Mouse (Mus musculus) midbrain, embryonic 12.5 days (tissue): ENCODE results near the gene Thbs4. TPM values are rescaled to one million over a fixed set of nuclear protein-coding genes. Genes with fewer than 3 reads are reported as not detected.
A peak's percentile ranks its signal among the peaks of the same experiment; 100 is the strongest.

Experiments used
- ATAC-seq: fragments of 200-750 bp; cut with Nextera tagmentation; 2 replicates; pipeline ENCODE4 v1.8.0; 2017; ENCODE audit warnings: low read depth, moderate TSS enrichment, moderate library complexity; ENCODE audit not compliant: low FRiP score
- H3K27ac ChIP-seq: fragments of 300-500 bp; sonication (generic); replicated peaks from 2 replicates; pipeline ENCODE4 v1.5.1; 2016; ENCODE audit warnings: mild to moderate bottlenecking
- H3K27me3 ChIP-seq: fragments of 300-500 bp; sonication (generic); 2 replicates; pipeline ENCODE4 v1.6.1; 2016; ENCODE audit warnings: mild to moderate bottlenecking
- H3K36me3 ChIP-seq: fragments of 300-500 bp; sonication (generic); 2 replicates; pipeline ENCODE4 v1.6.1; 2016
- H3K4me1 ChIP-seq: fragments of 300-500 bp; sonication (generic); 2 replicates; pipeline ENCODE4 v1.6.1; 2016
- H3K4me2 ChIP-seq: fragments of 300-500 bp; sonication (generic); replicated peaks from 2 replicates; pipeline ENCODE4 v1.6.1; 2016; ENCODE audit warnings: mild to moderate bottlenecking, moderate library complexity
- H3K4me3 ChIP-seq: fragments of 300-500 bp; sonication (generic); 2 replicates; pipeline ENCODE4 v1.5.1; 2016; ENCODE audit warnings: mild to moderate bottlenecking
- H3K9ac ChIP-seq: fragments of 300-500 bp; sonication (generic); replicated peaks from 2 replicates; pipeline ENCODE4 v1.6.1; 2016; ENCODE audit warnings: mild to moderate bottlenecking, moderate library complexity
- H3K9me3 ChIP-seq: fragments of 300-500 bp; sonication (generic); 2 replicates; pipeline ENCODE4 v1.6.1; 2016; ENCODE audit warnings: mild to moderate bottlenecking
- WGBS: fragments of 180-500 bp; shearing (Covaris S2); methylation state at CpG from one replicate; pipeline ENCODE4 v1.1.7; 2016; 5-methylcytosine and 5-hydroxymethylcytosine counted together
- polyA plus RNA-seq: library from polyadenylated mRNA; unstranded; fragments of >200 nt; fragmentation: Nextera tagmentation; extraction: Ambion mirVana; gene quantifications from 2 replicates; pipeline ENCODE4 v1.2.1, GENCODE M21; 2016

Thbs4 gene
- polyA plus RNA-seq, 1 experiment from 2014 or later = 4.2 TPM

GRCm38 (mm10) chr13:92759096-92759495 lies 35.5 kb downstream of the Thbs4 start:
- no peak overlapping the region for H3K4me3 ChIP-seq
- no peak for ATAC-seq
- H3K4me1 ChIP-seq = 0 out of 2 replicates have a peak, but pooled peaks cover 2% of the 10 kb centered on the region
- H3K9me3 ChIP-seq = no peaks in the 10 kb centered on the region
- H3K4me2 ChIP-seq = no peak overlapping the region
- no peak overlapping the region for H3K27ac ChIP-seq
- H3K36me3 ChIP-seq = no peaks in the 10 kb centered on the region
- H3K27me3 ChIP-seq = no peaks in the 10 kb centered on the region; the same call in 1 of the 2 replicates
- whole genome bisulfite sequencing = 92% methylated on average over 4 of the region's 4 CpGs
- H3K9ac ChIP-seq = no peak overlapping the region

GRCm38 (mm10) chr13:92757972-92758585 lies 36.5 kb downstream of the Thbs4 start:
- no peak for ATAC-seq
- Histone ChIP-seq H3K36me3 (no peaks in the 10 kb centered on the region), H3K4me2 (no peak overlapping the region), H3K27ac (no peak overlapping the region), H3K4me3 (no peak overlapping the region), H3K27me3 (no peaks in the 10 kb centered on the region; the same call in 1 of the 2 replicates), H3K9me3 (no peaks in the 10 kb centered on the region), H3K9ac (no peak overlapping the region), H3K4me1 (0 out of 2 replicates have a peak, but pooled peaks cover 2% of the 10 kb centered on the region)
- WGBS = 89% methylated on average over 12 of the region's 12 CpGs

GRCm38 (mm10) chr13:92755036-92755435 lies 39.6 kb downstream of the Thbs4 start:
- H3K4me1 ChIP-seq = 0 out of 2 replicates have a peak, but pooled peaks cover 4% of the 10 kb centered on the region
- H3K9ac ChIP-seq = no peak overlapping the region
- ATAC-seq = no peak
- 74% methylated on average over 7 of the region's 7 CpGs for WGBS
- no peak overlapping the region for H3K4me3 ChIP-seq
- H3K27ac ChIP-seq = no peak overlapping the region
- H3K36me3 ChIP-seq = no peaks in the 10 kb centered on the region
- H3K4me2 ChIP-seq = no peak overlapping the region
- no peaks in the 10 kb centered on the region; the same call in 1 of the 2 replicates for H3K27me3 ChIP-seq
- H3K9me3 ChIP-seq = no peaks in the 10 kb centered on the region

GRCm38 (mm10) chr13:92753676-92754075 lies 40.9 kb downstream of the Thbs4 start:
- H3K4me3 ChIP-seq = no peak overlapping the region
- no peak for ATAC-seq
- H3K9me3 ChIP-seq = no peaks in the 10 kb centered on the region
- H3K36me3 ChIP-seq = no peaks in the 10 kb centered on the region
- H3K9ac ChIP-seq = no peak overlapping the region
- WGBS = 86% methylated on average over 8 of the region's 8 CpGs
- H3K27me3 ChIP-seq = no peaks in the 10 kb centered on the region; the same call in 1 of the 2 replicates
- no peak overlapping the region for H3K4me2 ChIP-seq
- H3K4me1 ChIP-seq = 0 out of 2 replicates have a peak, but pooled peaks cover 4% of the 10 kb centered on the region
- H3K27ac ChIP-seq = no peak overlapping the region

GRCm38 (mm10) chr13:92751726-92752565 lies 42.7 kb downstream of the Thbs4 start:
- Histone ChIP-seq H3K4me2 (no peak overlapping the region), H3K4me3 (no peak overlapping the region), H3K9me3 (no peaks in the 10 kb centered on the region), H3K27ac (0 out of 2 replicates have a peak overlapping the region, but pooled peaks have one; percentile 1), H3K9ac (no peak overlapping the region), H3K27me3 (no peaks in the 10 kb centered on the region; the same call in 1 of the 2 replicates), H3K4me1 (0 out of 2 replicates have a peak, but pooled peaks cover 4% of the 10 kb centered on the region), H3K36me3 (no peaks in the 10 kb centered on the region)
- peak; percentile 73 for ATAC-seq
- WGBS = 61% methylated on average over 21 of the region's 21 CpGs

- H3K4me3 ChIP-seq = no peak overlapping the region
- H3K27ac ChIP-seq = no peak overlapping the region
- no peak overlapping the region for H3K9ac ChIP-seq
- H3K27me3 ChIP-seq = no peaks in the 10 kb centered on the region; the same call in 1 of the 2 replicates
- H3K4me1 ChIP-seq = 0 out of 2 replicates have a peak, but pooled peaks cover 2% of the 10 kb centered on the region
- ATAC-seq = peak; percentile 77
- 16% methylated on average over 7 of the region's 7 CpGs for WGBS
- H3K4me2 ChIP-seq = 0 out of 2 replicates have a peak overlapping the region, but pooled peaks have one; percentile 16
- H3K36me3 ChIP-seq = no peaks in the 10 kb centered on the region
- no peaks in the 10 kb centered on the region for H3K9me3 ChIP-seq
These were observed 43.6 kb downstream of the Thbs4 start for GRCm38 (mm10) chr13:92750976-92751518.

GRCm38 (mm10) chr13:92743337-92743736 lies 51.3 kb downstream of the Thbs4 start:
- Histone ChIP-seq H3K4me2 (no peak overlapping the region), H3K9ac (no peak overlapping the region), H3K27ac (no peak overlapping the region), H3K4me3 (no peak overlapping the region), H3K27me3 (no peaks in the 10 kb centered on the region), H3K4me1 (no peaks in the 10 kb centered on the region), H3K9me3 (no peaks in the 10 kb centered on the region), H3K36me3 (no peaks in the 10 kb centered on the region)
- ATAC-seq = no peak
- 78% methylated on average over 5 of the region's 5 CpGs for WGBS

GRCm38 (mm10) chr13:92742886-92743285 lies 51.7 kb downstream of the Thbs4 start:
- WGBS = 87% methylated on average over 4 of the region's 4 CpGs
- Histone ChIP-seq H3K27ac (no peak overlapping the region), H3K27me3 (no peaks in the 10 kb centered on the region), H3K4me3 (no peak overlapping the region), H3K36me3 (no peaks in the 10 kb centered on the region), H3K9ac (no peak overlapping the region), H3K4me2 (no peak overlapping the region), H3K4me1 (no peaks in the 10 kb centered on the region), H3K9me3 (no peaks in the 10 kb centered on the region)
- ATAC-seq = no peak

- Histone ChIP-seq H3K9me3 (no peaks in the 10 kb centered on the region), H3K27ac (no peak overlapping the region), H3K4me2 (no peak overlapping the region), H3K27me3 (no peaks in the 10 kb centered on the region), H3K4me3 (no peak overlapping the region), H3K4me1 (peaks cover 10% of the 10 kb centered on the region; the same call in 1 of the 2 replicates), H3K36me3 (no peaks in the 10 kb centered on the region), H3K9ac (no peak overlapping the region)
- peak; percentile 47 for ATAC-seq
- WGBS = 16% methylated on average over 2 of the region's 2 CpGs
These were observed 53.8 kb downstream of the Thbs4 start for GRCm38 (mm10) chr13:92740671-92741270.

GRCm38 (mm10) chr13:92739858-92740257 lies 54.8 kb downstream of the Thbs4 start:
- no peaks in the 10 kb centered on the region for H3K36me3 ChIP-seq
- H3K4me1 ChIP-seq = peaks cover 10% of the 10 kb centered on the region; the same call in 1 of the 2 replicates
- no peak for ATAC-seq
- H3K27me3 ChIP-seq = no peaks in the 10 kb centered on the region
- WGBS = 87% methylated on average over 3 of the region's 3 CpGs
- H3K4me2 ChIP-seq = no peak overlapping the region
- H3K9ac ChIP-seq = no peak overlapping the region
- no peak overlapping the region for H3K27ac ChIP-seq
- H3K4me3 ChIP-seq = no peak overlapping the region
- no peaks in the 10 kb centered on the region for H3K9me3 ChIP-seq

GRCm38 (mm10) chr13:92738821-92739220 lies 55.8 kb downstream of the Thbs4 start:
- Histone ChIP-seq H3K27me3 (no peaks in the 10 kb centered on the region), H3K9me3 (no peaks in the 10 kb centered on the region), H3K4me2 (no peak overlapping the region), H3K4me3 (no peak overlapping the region), H3K27ac (no peak overlapping the region), H3K4me1 (peaks cover 10% of the 10 kb centered on the region; the same call in 1 of the 2 replicates), H3K9ac (no peak overlapping the region), H3K36me3 (no peaks in the 10 kb centered on the region)
- no peak for ATAC-seq
- WGBS = 90% methylated on average over 3 of the region's 3 CpGs
